Mouse (Mus musculus) forebrain, embryonic 12.5 days (tissue): Measurements from ENCODE around the gene 9230112D13Rik. TPM values are rescaled to one million over a fixed set of nuclear protein-coding genes. Genes with fewer than 3 reads are reported as not detected.
A peak's percentile ranks its signal among the peaks of the same experiment; 100 is the strongest.

Experiments
- ATAC-seq: fragments of 200-750 bp; cut with Nextera tagmentation; 2 replicates; pipeline ENCODE4 v1.8.0; 2017; ENCODE audit warnings: moderate TSS enrichment; ENCODE audit not compliant: low FRiP score
- H3K27ac ChIP-seq: fragments of 300-500 bp; sonication (generic); 2 replicates; pipeline ENCODE4 v1.5.1; 2016; ENCODE audit warnings: mild to moderate bottlenecking
- H3K27me3 ChIP-seq: fragments of 300-500 bp; sonication (generic); 2 replicates; pipeline ENCODE4 v1.6.1; 2016; ENCODE audit warnings: mild to moderate bottlenecking
- H3K36me3 ChIP-seq: fragments of 300-500 bp; sonication (generic); replicated peaks from 2 replicates; pipeline ENCODE4 v1.6.1; 2016; ENCODE audit warnings: mild to moderate bottlenecking
- H3K4me1 ChIP-seq: fragments of 300-500 bp; sonication (generic); 2 replicates; pipeline ENCODE4 v1.6.1; 2016
- H3K4me2 ChIP-seq: fragments of 300-500 bp; sonication (generic); 2 replicates; pipeline ENCODE4 v1.6.1; 2016; ENCODE audit warnings: mild to moderate bottlenecking, moderate library complexity
- H3K4me3 ChIP-seq: fragments of 300-500 bp; sonication (generic); replicated peaks from 2 replicates; pipeline ENCODE4 v1.5.1; 2016; ENCODE audit warnings: mild to moderate bottlenecking
- H3K9ac ChIP-seq: fragments of 300-500 bp; sonication (generic); 2 replicates; pipeline ENCODE4 v1.6.1; 2016; ENCODE audit warnings: mild to moderate bottlenecking
- H3K9me3 ChIP-seq: fragments of 300-500 bp; sonication (generic); 2 replicates; pipeline ENCODE4 v1.6.1; 2016
- WGBS: fragments of 180-500 bp; shearing (Covaris S2); methylation state at CpG from one replicate; pipeline ENCODE4 v1.1.7; 2016; 5-methylcytosine and 5-hydroxymethylcytosine counted together
- polyA plus RNA-seq: library from polyadenylated mRNA; unstranded; fragments of >200 nt; fragmentation: Nextera tagmentation; extraction: Ambion mirVana; gene quantifications from 2 replicates; pipeline ENCODE4 v1.2.1, GENCODE M21; 2016

The 9230112D13Rik gene
- polyA plus RNA-seq: not detected in 2 replicates

GRCm38 (mm10) chr14:34522701-34523100 lies at the start of gene 9230112D13Rik:
9230112D13Rik (minus strand) TSS chr14:34522801.
- Histone ChIP-seq H3K4me1 (no peaks in the 10 kb centered on the region), H3K27me3 (no peaks in the 10 kb centered on the region), H3K27ac (no peak within 1 kb of the TSS), H3K9ac (no peak within 1 kb of the TSS), H3K4me2 (no peak within 1 kb of the TSS), H3K4me3 (no peak within 1 kb of the TSS), H3K9me3 (no peaks in the 10 kb centered on the region), H3K36me3 (no peaks in the 10 kb centered on the region)
- 89% methylated on average over 8 of the region's 8 CpGs for WGBS
- no peak for ATAC-seq

GRCm38 (mm10) chr14:34571610-34572387 lies 49.2 kb upstream of the 9230112D13Rik start:
- Histone ChIP-seq H3K9ac (no peak overlapping the region), H3K27me3 (peaks cover 14% of the 10 kb centered on the region; the same call in 1 of the 2 replicates), H3K4me2 (no peak overlapping the region), H3K4me3 (no peak overlapping the region), H3K4me1 (peaks cover 7% of the 10 kb centered on the region; the same call in 1 of the 2 replicates), H3K9me3 (no peaks in the 10 kb centered on the region), H3K27ac (no peak overlapping the region), H3K36me3 (no peaks in the 10 kb centered on the region)
- 86% methylated on average over 17 of the region's 17 CpGs for WGBS
- no peak for ATAC-seq

- Histone ChIP-seq H3K4me2 (no peak overlapping the region), H3K27ac (no peak overlapping the region), H3K36me3 (no peaks in the 10 kb centered on the region), H3K4me3 (no peak overlapping the region), H3K9ac (no peak overlapping the region), H3K4me1 (peaks cover 7% of the 10 kb centered on the region; the same call in 1 of the 2 replicates), H3K27me3 (peaks cover 14% of the 10 kb centered on the region; the same call in 1 of the 2 replicates), H3K9me3 (no peaks in the 10 kb centered on the region)
- WGBS: 75% methylated on average over 4 of the region's 4 CpGs
- no peak for ATAC-seq
These were observed 48.3 kb upstream of the 9230112D13Rik start for GRCm38 (mm10) chr14:34570903-34571302.

- Histone ChIP-seq H3K27ac (no peak overlapping the region), H3K27me3 (peaks cover 14% of the 10 kb centered on the region; the same call in 1 of the 2 replicates), H3K4me1 (peaks cover 7% of the 10 kb centered on the region; the same call in 1 of the 2 replicates), H3K4me2 (peak overlapping the region; percentile 51), H3K4me3 (peak overlapping the region; percentile 23; the same call in 1 of the 2 replicates), H3K36me3 (no peaks in the 10 kb centered on the region), H3K9ac (no peak overlapping the region), H3K9me3 (no peaks in the 10 kb centered on the region)
- under 1% methylated on average over 6 of the region's 6 CpGs for WGBS
- ATAC-seq: peak; percentile 81
These were observed 47.7 kb upstream of the 9230112D13Rik start for GRCm38 (mm10) chr14:34570294-34570693.

- WGBS: 45% methylated on average over 27 of the region's 27 CpGs
- no peaks in the 10 kb centered on the region for H3K9me3 ChIP-seq
- H3K4me2 ChIP-seq: peak overlapping the region; percentile 51
- no peaks in the 10 kb centered on the region for H3K36me3 ChIP-seq
- ATAC-seq: no peak; the same call in 1 of the 2 replicates
- H3K9ac ChIP-seq: peak overlapping the region; percentile 44; the same call in 1 of the 2 replicates
- H3K27ac ChIP-seq: no peak overlapping the region
- peaks cover 7% of the 10 kb centered on the region; the same call in 1 of the 2 replicates for H3K4me1 ChIP-seq
- peaks cover 14% of the 10 kb centered on the region; the same call in 1 of the 2 replicates for H3K27me3 ChIP-seq
- H3K4me3 ChIP-seq: peak overlapping the region; percentile 23
These were observed 47.1 kb upstream of the 9230112D13Rik start for GRCm38 (mm10) chr14:34569534-34570194.

GRCm38 (mm10) chr14:34568626-34569025 lies 46.0 kb upstream of the 9230112D13Rik start:
- 89% methylated on average over 4 of the region's 4 CpGs for WGBS
- no peaks in the 10 kb centered on the region for H3K36me3 ChIP-seq
- no peak for ATAC-seq

GRCm38 (mm10) chr14:34567697-34568096 lies 45.1 kb upstream of the 9230112D13Rik start:
- Histone ChIP-seq H3K4me2 (no peak overlapping the region), H3K36me3 (no peaks in the 10 kb centered on the region), H3K9ac (no peak overlapping the region), H3K4me3 (no peak overlapping the region), H3K9me3 (no peaks in the 10 kb centered on the region), H3K27me3 (peaks cover 14% of the 10 kb centered on the region; the same call in 1 of the 2 replicates), H3K27ac (no peak overlapping the region), H3K4me1 (peaks cover 7% of the 10 kb centered on the region; the same call in 1 of the 2 replicates)
- ATAC-seq: no peak
- WGBS: 76% methylated on average over 5 of the region's 5 CpGs

More at GRCm38 (mm10) chr14:34568626-34569025, 46.0 kb upstream of the 9230112D13Rik start:
- Histone ChIP-seq H3K4me3 (no peak overlapping the region), H3K9ac (no peak overlapping the region), H3K9me3 (no peaks in the 10 kb centered on the region), H3K27me3 (peaks cover 14% of the 10 kb centered on the region; the same call in 1 of the 2 replicates), H3K27ac (no peak overlapping the region), H3K4me1 (peaks cover 7% of the 10 kb centered on the region; the same call in 1 of the 2 replicates), H3K4me2 (no peak overlapping the region)

GRCm38 (mm10) chr14:34566530-34566929 lies 43.9 kb upstream of the 9230112D13Rik start:
- Histone ChIP-seq H3K36me3 (no peaks in the 10 kb centered on the region), H3K9me3 (no peaks in the 10 kb centered on the region), H3K9ac (no peak overlapping the region), H3K27ac (no peak overlapping the region), H3K27me3 (peaks cover 14% of the 10 kb centered on the region; the same call in 1 of the 2 replicates), H3K4me3 (no peak overlapping the region), H3K4me1 (peaks cover 7% of the 10 kb centered on the region; the same call in 1 of the 2 replicates), H3K4me2 (no peak overlapping the region)
- ATAC-seq: no peak
- 89% methylated on average over 7 of the region's 7 CpGs for whole genome bisulfite sequencing

GRCm38 (mm10) chr14:34565711-34566110 lies 43.1 kb upstream of the 9230112D13Rik start:
- 76% methylated on average over 17 of the region's 17 CpGs for WGBS
- H3K27me3 ChIP-seq: peaks cover 14% of the 10 kb centered on the region; the same call in 1 of the 2 replicates
- peaks cover 7% of the 10 kb centered on the region; the same call in 1 of the 2 replicates for H3K4me1 ChIP-seq
- no peaks in the 10 kb centered on the region for H3K36me3 ChIP-seq
- no peak overlapping the region for H3K27ac ChIP-seq
- H3K4me3 ChIP-seq: no peak overlapping the region
- no peak overlapping the region for H3K4me2 ChIP-seq
- no peak overlapping the region for H3K9ac ChIP-seq
- H3K9me3 ChIP-seq: no peaks in the 10 kb centered on the region
- no peak for ATAC-seq

- Histone ChIP-seq H3K27ac (no peak overlapping the region), H3K4me2 (no peak overlapping the region), H3K27me3 (peaks cover 11% of the 10 kb centered on the region; the same call in 1 of the 2 replicates), H3K4me1 (peaks cover 4% of the 10 kb centered on the region; the same call in 1 of the 2 replicates), H3K4me3 (no peak overlapping the region), H3K9me3 (no peaks in the 10 kb centered on the region), H3K9ac (no peak overlapping the region), H3K36me3 (no peaks in the 10 kb centered on the region)
- no peak for ATAC-seq
- 83% methylated on average over 5 of the region's 5 CpGs for WGBS
These were observed 42.0 kb upstream of the 9230112D13Rik start for GRCm38 (mm10) chr14:34564646-34565045.

- WGBS: 27% methylated on average over 2 of the region's 2 CpGs
- Histone ChIP-seq H3K9me3 (no peaks in the 10 kb centered on the region), H3K4me3 (no peak overlapping the region), H3K4me1 (no peaks in the 10 kb centered on the region), H3K27ac (no peak overlapping the region), H3K9ac (no peak overlapping the region), H3K4me2 (no peak overlapping the region), H3K36me3 (no peaks in the 10 kb centered on the region), H3K27me3 (no peaks in the 10 kb centered on the region)
- no peak for ATAC-seq
These were observed 39.8 kb upstream of the 9230112D13Rik start for GRCm38 (mm10) chr14:34562393-34562792.

- Histone ChIP-seq H3K36me3 (no peaks in the 10 kb centered on the region), H3K4me3 (no peak overlapping the region), H3K27ac (no peak overlapping the region), H3K9me3 (no peaks in the 10 kb centered on the region), H3K4me2 (no peak overlapping the region), H3K4me1 (no peaks in the 10 kb centered on the region), H3K27me3 (no peaks in the 10 kb centered on the region), H3K9ac (no peak overlapping the region)
- no peak for ATAC-seq
- 89% methylated on average over 8 of the region's 8 CpGs for WGBS
These were observed 39.0 kb upstream of the 9230112D13Rik start for GRCm38 (mm10) chr14:34561647-34562046.
